Mouse (Mus musculus) lung, postnatal 0 days (tissue): ENCODE data around the gene Clmp.

Experiments used
- CTCF ChIP-seq: IDR thresholded peaks from 2 replicates; pipeline ENCODE4 v1.5.1; 2016; ENCODE audit warnings: antibody characterized with exemption, mild to moderate bottlenecking
- EP300 ChIP-seq: IDR thresholded peaks from 2 replicates; pipeline ENCODE4 v1.6.1; 2016; ENCODE audit warnings: antibody characterized with exemption, mild to moderate bottlenecking, control low read depth

DNA sequence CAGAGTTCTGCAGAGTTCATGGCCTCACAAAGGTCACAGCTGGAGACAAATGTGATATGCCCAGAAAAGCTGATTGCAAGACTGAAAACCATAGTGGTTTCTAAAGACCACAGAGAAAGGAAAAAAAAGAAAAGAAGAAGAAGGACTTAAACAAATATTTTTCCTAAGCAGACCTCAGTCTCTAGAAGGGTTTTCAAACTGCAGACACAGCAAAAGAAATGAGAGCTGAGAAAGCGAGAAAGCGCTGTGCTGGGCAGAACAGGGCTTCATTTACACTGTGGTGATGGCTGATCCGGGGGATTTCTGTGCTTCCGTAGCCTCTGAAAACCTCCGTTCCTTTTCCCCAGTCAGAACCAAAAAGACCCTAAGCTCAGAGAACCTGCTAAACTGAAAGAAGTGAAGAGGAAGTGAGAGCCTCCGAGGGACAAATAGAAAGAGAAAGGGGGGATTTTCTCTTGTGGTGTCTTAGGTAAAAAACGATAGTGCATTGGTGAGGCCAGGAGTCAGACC lies 57.8 kb downstream of the Clmp start:
- no peak for TF ChIP-seq CTCF
- no peak for TF ChIP-seq EP300
